Mouse (Mus musculus) liver, postnatal 0 days (tissue): ENCODE measurements around the gene Slc26a6. TPM values are rescaled to one million over a fixed set of nuclear protein-coding genes. Genes with fewer than 3 reads are reported as not detected.

ENCODE experiments used
- ATAC-seq: fragments of 200-750 bp; cut with Nextera tagmentation; 2 replicates; pipeline ENCODE4 v1.8.0; 2017; ENCODE audit warnings: mild to moderate bottlenecking, moderate library complexity
- DNase-seq: peaks from one replicate; pipeline ENCODE4 v3.0.0-alpha.2; 2016
- H3K27ac ChIP-seq: fragments of 300-500 bp; sonication (generic); 2 replicates; pipeline ENCODE4 v1.5.1; 2014; ENCODE audit warnings: antibody characterized with exemption, moderate library complexity, mild to moderate bottlenecking, low read depth
- H3K27me3 ChIP-seq: fragments of 300-500 bp; sonication (generic); 2 replicates; pipeline ENCODE4 v1.6.1; 2014; ENCODE audit warnings: low read length, control low read depth, mixed read lengths; ENCODE audit not compliant: insufficient read depth
- H3K36me3 ChIP-seq: fragments of 300-500 bp; sonication (generic); replicated peaks from 2 replicates; pipeline ENCODE4 v1.6.1; 2014; ENCODE audit warnings: mild to moderate bottlenecking, control low read depth, low read length, moderate library complexity, mixed read lengths; ENCODE audit not compliant: insufficient read depth
- H3K4me1 ChIP-seq: fragments of 300-500 bp; sonication (generic); 2 replicates; pipeline ENCODE4 v1.6.1; 2014; ENCODE audit warnings: antibody characterized with exemption, mild to moderate bottlenecking, control low read depth; ENCODE audit not compliant: insufficient read depth
- H3K4me2 ChIP-seq: fragments of 300-500 bp; sonication (generic); 2 replicates; pipeline ENCODE4 v1.6.1; 2014; ENCODE audit warnings: low read depth, mild to moderate bottlenecking, low read length, moderate library complexity, mixed read lengths
- H3K4me3 ChIP-seq: fragments of 300-500 bp; sonication (generic); 2 replicates; pipeline ENCODE4 v1.5.1; 2014; ENCODE audit warnings: low read depth, low read length
- H3K9ac ChIP-seq: fragments of 300-500 bp; sonication (generic); replicated peaks from 2 replicates; pipeline ENCODE4 v1.6.1; 2014; ENCODE audit warnings: mild to moderate bottlenecking, moderate library complexity
- H3K9me3 ChIP-seq: fragments of 300-500 bp; sonication (generic); 2 replicates; pipeline ENCODE4 v1.6.1; 2016; ENCODE audit warnings: mild to moderate bottlenecking, control low read depth, low read length, mixed read lengths
- CTCF ChIP-seq: sonication (generic); IDR thresholded peaks from 2 replicates; pipeline ENCODE4 v1.5.1; 2016; ENCODE audit warnings: antibody characterized with exemption, low read depth
- EP300 ChIP-seq: IDR thresholded peaks from 2 replicates; pipeline ENCODE4 v1.6.1; 2016; ENCODE audit warnings: antibody characterized with exemption, low read depth, mild to moderate bottlenecking
- WGBS: fragments of 180-500 bp; shearing (Covaris S2); extraction: QIAGEN DNeasy Blood & Tissue Kit; methylation state at CpG from one replicate; pipeline ENCODE4 v1.1.7; 2014; ENCODE audit not compliant: insufficient replicate concordance; 5-methylcytosine and 5-hydroxymethylcytosine counted together
- polyA plus RNA-seq: library from polyadenylated mRNA; unstranded; fragments of >200 nt; fragmentation: Nextera tagmentation; extraction: Ambion mirVana; gene quantifications from 2 replicates; pipeline ENCODE4 v1.2.1, GENCODE M21; 2015

Gene Slc26a6
- polyA plus RNA-seq, 1 experiment from 2014 or later: 2.4 TPM

DNA sequence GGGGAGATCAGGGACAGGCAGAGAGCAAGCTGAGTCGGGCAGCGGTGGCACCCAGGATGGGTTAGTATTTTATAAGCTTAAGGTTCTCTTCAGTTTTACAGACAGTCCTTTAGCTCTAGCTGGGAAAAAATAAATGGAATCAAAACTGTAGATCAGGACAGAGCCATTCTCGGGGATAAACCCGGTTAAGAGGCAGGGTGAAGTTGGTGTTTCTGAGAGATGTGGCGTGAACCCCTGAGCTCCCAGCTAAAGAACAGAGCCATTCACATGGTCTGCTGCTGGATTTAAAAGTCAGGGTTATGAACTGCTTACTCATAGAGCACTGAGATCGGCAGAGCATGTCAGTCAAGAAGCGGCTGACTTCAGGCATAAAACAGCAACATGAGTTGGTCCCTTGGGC lies 60.1 kb downstream of the Slc26a6 start:
- H3K36me3 ChIP-seq: no peaks in the 10 kb centered on the region
- no peaks in the 10 kb centered on the region for H3K27me3 ChIP-seq
- TF ChIP-seq EP300 (no peak), CTCF (no peak)
- DNase-seq (no peak), ATAC-seq (no peak)
- no peak overlapping the region for H3K9ac ChIP-seq
- H3K27ac ChIP-seq: no peak overlapping the region
- H3K4me2 ChIP-seq: no peak overlapping the region
- H3K9me3 ChIP-seq: no peaks in the 10 kb centered on the region
- 80% methylated on average over 7 of the region's 7 CpGs for WGBS
- no peak overlapping the region for H3K4me3 ChIP-seq
- H3K4me1 ChIP-seq: no peaks in the 10 kb centered on the region

- no peak overlapping the region for H3K4me2 ChIP-seq
- H3K27ac ChIP-seq: no peak overlapping the region
- no peaks in the 10 kb centered on the region for H3K4me1 ChIP-seq
- no peaks in the 10 kb centered on the region for H3K9me3 ChIP-seq
- no peaks in the 10 kb centered on the region for H3K36me3 ChIP-seq
- ATAC-seq (no peak), DNase-seq (no peak)
- 73% methylated on average over 10 of the region's 10 CpGs for WGBS
- no peak overlapping the region for H3K4me3 ChIP-seq
- H3K27me3 ChIP-seq: no peaks in the 10 kb centered on the region
- no peak for TF ChIP-seq EP300
- no peak for TF ChIP-seq CTCF
- H3K9ac ChIP-seq: no peak overlapping the region
Measured at GRCm38 (mm10) chr9:108913621-108914020, 60.5 kb downstream of the Slc26a6 start.

DNA sequence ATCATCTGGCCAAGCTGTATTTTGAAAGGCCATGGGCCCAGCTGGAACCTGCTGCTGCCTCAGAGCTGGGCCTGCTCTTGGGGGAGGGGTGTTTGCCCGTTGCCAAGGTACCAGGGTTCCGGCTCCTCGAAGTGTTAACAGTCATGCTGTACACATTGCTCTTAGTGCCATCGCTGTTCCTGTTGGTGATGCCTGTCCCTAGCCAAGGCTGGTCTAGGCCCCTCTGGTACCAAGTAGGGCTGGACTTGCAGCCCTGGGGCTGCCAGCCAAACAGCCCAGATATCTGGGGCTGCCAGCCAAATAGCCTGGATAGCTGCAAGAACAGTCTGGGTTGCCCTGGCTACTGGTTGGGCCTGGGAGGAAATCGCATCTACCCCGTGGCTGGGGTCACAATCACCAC lies 61.4 kb downstream of the Slc26a6 start, which contains the start of gene Tmem89:
Gene Tmem89, plus strand, starts transcription at position 129 of the 400 bp plus-strand sequence.
- TF ChIP-seq EP300 (no peak), CTCF (no peak)
- H3K9ac ChIP-seq: no peak within 1 kb of the TSS
- H3K4me3 ChIP-seq: no peak within 1 kb of the TSS
- no peak for DNase-seq
- no peaks in the 10 kb centered on the region for H3K4me1 ChIP-seq
- no peak within 1 kb of the TSS for H3K4me2 ChIP-seq
- no peaks in the 10 kb centered on the region for H3K36me3 ChIP-seq
- no peak within 1 kb of the TSS for H3K27ac ChIP-seq
- ATAC-seq: no peak
- no peaks in the 10 kb centered on the region for H3K27me3 ChIP-seq
- WGBS: 82% methylated on average over 6 of the region's 6 CpGs
- no peaks in the 10 kb centered on the region for H3K9me3 ChIP-seq

DNA sequence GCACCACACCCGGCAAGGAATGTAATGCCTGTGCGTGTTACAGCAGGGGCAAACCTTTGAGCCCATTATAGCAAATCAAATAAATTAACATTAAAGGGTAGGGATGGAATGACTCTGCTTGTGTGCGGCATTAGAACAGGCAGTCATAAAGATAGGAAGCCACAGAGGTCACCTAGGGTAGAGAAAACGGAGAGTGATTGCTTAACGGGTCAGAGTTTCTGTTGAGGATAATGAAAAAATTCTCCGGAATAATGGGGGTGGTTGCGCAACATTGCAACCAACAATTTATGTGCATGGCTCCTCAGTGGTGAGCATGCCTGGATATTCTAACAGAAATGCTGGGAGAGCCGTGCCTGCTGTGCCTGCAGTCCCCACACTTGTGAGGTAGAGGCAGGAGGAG lies 72.8 kb downstream of the Slc26a6 start:
- 46% methylated on average over 8 of the region's 8 CpGs for WGBS
- no peak for DNase-seq

GRCm38 (mm10) chr9:108928424-108928823 lies 75.3 kb downstream of the Slc26a6 start:
- no peak overlapping the region for H3K4me3 ChIP-seq
- no peak overlapping the region for H3K9ac ChIP-seq
- H3K4me2 ChIP-seq: no peak overlapping the region
- H3K9me3 ChIP-seq: no peaks in the 10 kb centered on the region
- no peaks in the 10 kb centered on the region for H3K4me1 ChIP-seq
- no peak for TF ChIP-seq CTCF
- TF ChIP-seq EP300: no peak
- H3K36me3 ChIP-seq: no peaks in the 10 kb centered on the region
- no peak for ATAC-seq
- 88% methylated on average over 3 of the region's 3 CpGs for WGBS
- no peak overlapping the region for H3K27ac ChIP-seq
- H3K27me3 ChIP-seq: no peaks in the 10 kb centered on the region
- no peak for DNase-seq

More for the DNA sequence above, 72.8 kb downstream of the Slc26a6 start:
- no peaks in the 10 kb centered on the region for H3K9me3 ChIP-seq
- no peak overlapping the region for H3K27ac ChIP-seq
- no peaks in the 10 kb centered on the region for H3K4me1 ChIP-seq
- H3K36me3 ChIP-seq: no peaks in the 10 kb centered on the region
- no peak overlapping the region for H3K9ac ChIP-seq
- no peak overlapping the region for H3K4me2 ChIP-seq
- no peak; the same call in 1 of the 2 replicates for ATAC-seq
- TF ChIP-seq CTCF: no peak
- no peak for TF ChIP-seq EP300
- no peak overlapping the region for H3K4me3 ChIP-seq
- no peaks in the 10 kb centered on the region for H3K27me3 ChIP-seq

GRCm38 (mm10) chr9:108935991-108936390 lies 82.9 kb downstream of the Slc26a6 start:
- Histone ChIP-seq H3K27ac (no peak overlapping the region), H3K4me1 (no peaks in the 10 kb centered on the region), H3K4me3 (no peak overlapping the region), H3K4me2 (peak overlapping the region; percentile 5; the same call in 1 of the 2 replicates), H3K27me3 (no peaks in the 10 kb centered on the region), H3K36me3 (peaks cover 25% of the 10 kb centered on the region), H3K9ac (no peak overlapping the region), H3K9me3 (no peaks in the 10 kb centered on the region)
- ATAC-seq (no peak), DNase-seq (no peak)
- no peak for TF ChIP-seq EP300
- no peak for TF ChIP-seq CTCF
- 11% methylated on average over 3 of the region's 3 CpGs for WGBS
